Mouse (Mus musculus): ENCODE measurements around the gene Mknk2.

GRCm38 (mm10) chr10:80668614-80669013 lies 9.3 kb downstream of the Mknk2 start:
- TF ChIP-seq CTCF (conservative IDR thresholded peaks at IDR 0.05; ENCODE audit: low read length) (no peak), POU5F1 (IDR thresholded peaks at IDR 0.05; ENCODE audit: borderline replicate concordance, low read length) (no peak)
